Mouse (Mus musculus) intestine, postnatal 0 days (tissue): ENCODE data around the gene Jph3. TPM values are rescaled to one million over a fixed set of nuclear protein-coding genes. Genes with fewer than 3 reads are reported as not detected.

ENCODE experiments used
- ATAC-seq: fragments of 200-750 bp; cut with Nextera tagmentation; 2 replicates; pipeline ENCODE4 v1.8.0; 2017; ENCODE audit warnings: mild to moderate bottlenecking, moderate TSS enrichment, moderate library complexity
- H3K27ac ChIP-seq: fragments of 300-500 bp; sonication (generic); 2 replicates; pipeline ENCODE4 v1.5.1; 2014; ENCODE audit warnings: mild to moderate bottlenecking, low read depth, low read length, moderate library complexity
- H3K27me3 ChIP-seq: fragments of 300-500 bp; sonication (generic); replicated peaks from 2 replicates; pipeline ENCODE4 v1.6.1; 2014; ENCODE audit warnings: low read length, mixed read lengths; ENCODE audit not compliant: control insufficient read depth, insufficient read depth
- H3K36me3 ChIP-seq: fragments of 300-500 bp; sonication (generic); 2 replicates; pipeline ENCODE4 v1.6.1; 2014; ENCODE audit warnings: mild to moderate bottlenecking, moderate library complexity; ENCODE audit not compliant: control insufficient read depth, insufficient read depth
- H3K4me1 ChIP-seq: fragments of 300-500 bp; sonication (generic); replicated peaks from 2 replicates; pipeline ENCODE4 v1.6.1; 2014; ENCODE audit warnings: antibody characterized with exemption, low read length, mixed read lengths; ENCODE audit not compliant: control insufficient read depth, insufficient read depth
- H3K4me2 ChIP-seq: fragments of 300-500 bp; sonication (generic); replicated peaks from 2 replicates; pipeline ENCODE4 v1.6.1; 2014; ENCODE audit warnings: low read depth, mild to moderate bottlenecking, moderate library complexity
- H3K4me3 ChIP-seq: fragments of 300-500 bp; sonication (generic); 2 replicates; pipeline ENCODE4 v1.5.1; 2014; ENCODE audit warnings: low read depth, low read length
- H3K9ac ChIP-seq: fragments of 300-500 bp; sonication (generic); 2 replicates; pipeline ENCODE4 v1.6.1; 2014; ENCODE audit warnings: mild to moderate bottlenecking, low read depth, low read length
- H3K9me3 ChIP-seq: fragments of 300-500 bp; sonication (generic); 2 replicates; pipeline ENCODE4 v1.6.1; 2016; ENCODE audit warnings: mixed run types; ENCODE audit not compliant: control insufficient read depth
- CTCF ChIP-seq: sonication (generic); IDR thresholded peaks from 2 replicates; pipeline ENCODE4 v1.5.1; 2016; ENCODE audit warnings: low read depth, mild to moderate bottlenecking, control low read depth, antibody characterized with exemption, moderate library complexity
- WGBS: fragments of 180-500 bp; shearing (Covaris S2); extraction: QIAGEN DNeasy Blood & Tissue Kit; methylation state at CpG from one replicate; pipeline ENCODE4 v1.1.7; 2014; 5-methylcytosine and 5-hydroxymethylcytosine counted together
- polyA plus RNA-seq: library from polyadenylated mRNA; unstranded; fragments of >200 nt; fragmentation: Nextera tagmentation; extraction: Ambion mirVana; gene quantifications from 2 replicates; pipeline ENCODE4 v1.2.1, GENCODE M21; 2015

Jph3 gene
- polyA plus RNA-seq, 1 experiment from 2014 or later: 2.8 TPM

DNA sequence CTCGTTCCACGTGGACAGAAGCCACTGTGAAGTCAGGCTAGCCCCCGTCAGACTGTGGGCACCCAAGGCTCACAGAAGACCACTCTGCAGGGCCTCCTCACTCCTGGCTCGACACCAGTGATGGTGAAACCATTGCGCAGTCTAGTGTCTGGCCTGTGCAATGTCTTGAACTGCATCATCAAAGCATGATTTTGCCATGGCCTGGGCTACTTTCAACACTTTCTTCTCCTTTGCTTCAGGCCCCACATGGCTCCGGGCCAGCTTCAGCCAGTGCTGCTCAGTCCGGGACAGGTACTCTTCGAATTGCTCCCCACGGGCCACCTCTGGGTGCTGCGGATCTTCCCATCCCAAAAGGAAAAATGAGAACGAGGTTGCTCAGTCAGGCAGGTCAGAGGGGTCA lies 67.0 kb downstream of the Jph3 start:
- no peaks in the 10 kb centered on the region for H3K4me1 ChIP-seq
- H3K36me3 ChIP-seq: peaks cover 46% of the 10 kb centered on the region
- H3K9ac ChIP-seq: no peak overlapping the region
- whole genome bisulfite sequencing: 92% methylated on average over 11 of the region's 11 CpGs
- no peak for TF ChIP-seq CTCF
- no peak overlapping the region for H3K4me3 ChIP-seq
- ATAC-seq: no peak
- no peaks in the 10 kb centered on the region for H3K27me3 ChIP-seq
- no peaks in the 10 kb centered on the region for H3K9me3 ChIP-seq
- no peak overlapping the region for H3K4me2 ChIP-seq
- H3K27ac ChIP-seq: no peak overlapping the region

DNA sequence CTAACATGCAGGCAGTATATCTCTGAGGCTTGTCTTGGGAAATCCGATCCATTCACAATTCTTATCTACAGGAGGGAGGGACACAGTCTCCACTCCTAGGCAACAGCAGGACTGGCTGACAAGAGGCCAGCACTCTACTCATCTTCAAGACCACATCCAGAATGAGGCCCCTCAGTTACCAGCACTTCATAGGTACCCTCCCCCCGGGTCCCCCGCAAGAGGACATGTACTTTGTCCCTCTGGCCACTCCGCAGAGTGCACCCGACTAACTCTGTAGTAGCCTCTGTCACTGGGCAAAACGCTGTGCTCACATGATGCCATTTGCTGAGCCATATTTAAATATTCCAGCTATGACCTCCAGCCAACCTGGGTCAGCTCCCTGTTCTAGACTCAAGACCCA lies 69.0 kb downstream of the Jph3 start:
- Histone ChIP-seq H3K9me3 (no peaks in the 10 kb centered on the region), H3K4me1 (no peaks in the 10 kb centered on the region), H3K4me2 (no peak overlapping the region), H3K9ac (no peak overlapping the region), H3K27ac (no peak overlapping the region), H3K27me3 (no peaks in the 10 kb centered on the region), H3K4me3 (no peak overlapping the region), H3K36me3 (peaks cover 52% of the 10 kb centered on the region)
- 84% methylated on average over 6 of the region's 6 CpGs for whole genome bisulfite sequencing
- no peak for ATAC-seq
- TF ChIP-seq CTCF: no peak

DNA sequence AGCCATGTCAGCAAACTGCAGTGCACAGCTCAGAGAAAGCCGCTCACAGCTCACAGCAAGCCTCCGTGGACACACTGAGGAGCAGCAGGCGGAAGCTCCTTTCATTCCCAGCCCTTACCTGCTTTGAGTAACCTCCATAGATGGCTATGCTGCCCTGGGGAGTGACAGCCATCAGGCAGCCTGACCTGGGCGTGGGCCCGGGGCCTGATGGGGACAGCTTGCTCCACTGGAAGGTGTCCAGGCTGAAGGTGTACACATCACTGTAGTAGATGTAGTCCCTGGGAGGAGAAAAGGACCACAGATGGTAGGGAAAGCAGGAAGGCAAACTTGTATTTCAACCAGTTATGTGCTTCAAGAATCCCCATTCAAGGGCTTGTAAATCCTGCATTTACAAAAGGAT lies 75.4 kb downstream of the Jph3 start:
- 94% methylated on average over 5 of the region's 5 CpGs for WGBS
- no peak for TF ChIP-seq CTCF
- no peak overlapping the region for H3K4me2 ChIP-seq
- H3K9me3 ChIP-seq: no peaks in the 10 kb centered on the region
- H3K4me3 ChIP-seq: no peak overlapping the region
- no peaks in the 10 kb centered on the region for H3K27me3 ChIP-seq
- no peaks in the 10 kb centered on the region for H3K4me1 ChIP-seq
- H3K36me3 ChIP-seq: peaks cover 39% of the 10 kb centered on the region
- ATAC-seq: no peak
- no peak overlapping the region for H3K9ac ChIP-seq
- no peak overlapping the region for H3K27ac ChIP-seq

DNA sequence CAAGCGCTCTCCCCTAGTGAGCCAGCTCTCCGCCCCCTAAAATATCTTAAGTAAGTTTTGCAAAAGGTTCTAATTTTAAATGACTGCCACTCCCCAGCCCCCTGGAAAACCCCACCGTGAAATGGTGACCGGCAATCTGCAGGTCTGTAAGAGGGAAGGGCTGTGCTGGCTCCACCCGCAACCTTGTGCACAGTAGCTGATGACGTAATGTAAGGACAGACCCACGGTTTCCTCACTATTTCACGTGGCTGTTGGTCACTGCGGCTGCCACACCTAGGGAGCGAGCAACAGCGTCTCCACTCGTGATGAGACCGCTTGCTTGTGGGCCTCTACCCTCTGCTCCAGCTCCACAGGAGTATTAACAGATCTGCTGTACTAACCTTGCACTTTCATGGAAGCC lies 76.7 kb downstream of the Jph3 start:
- 91% methylated on average over 13 of the region's 13 CpGs for WGBS
- no peaks in the 10 kb centered on the region for H3K27me3 ChIP-seq
- no peak overlapping the region for H3K4me3 ChIP-seq
- H3K9me3 ChIP-seq: no peaks in the 10 kb centered on the region
- H3K36me3 ChIP-seq: peaks cover 36% of the 10 kb centered on the region
- no peaks in the 10 kb centered on the region for H3K4me1 ChIP-seq
- H3K27ac ChIP-seq: no peak overlapping the region
- H3K9ac ChIP-seq: no peak overlapping the region
- TF ChIP-seq CTCF: no peak
- no peak for ATAC-seq
- H3K4me2 ChIP-seq: no peak overlapping the region

DNA sequence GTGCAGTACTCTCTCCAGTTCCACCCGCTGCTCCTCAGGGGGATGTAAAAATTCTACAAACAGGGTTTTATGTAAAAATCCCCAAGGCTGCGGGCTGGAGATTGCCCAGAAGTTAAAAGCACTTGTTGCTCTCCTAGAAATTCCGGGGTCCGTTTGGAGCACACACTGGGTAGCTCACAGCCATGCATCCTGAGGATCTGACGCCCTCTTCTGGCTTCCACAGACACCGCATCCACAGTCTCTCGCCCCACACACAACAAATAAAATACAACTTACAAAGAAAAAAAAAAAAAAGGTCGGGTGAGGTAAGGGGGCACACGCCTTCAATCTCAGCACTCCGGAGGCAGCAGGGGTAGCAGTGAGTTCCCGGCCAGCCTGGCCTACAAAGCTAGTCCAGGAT lies 78.6 kb downstream of the Jph3 start:
- H3K4me1 ChIP-seq: no peaks in the 10 kb centered on the region
- no peak for TF ChIP-seq CTCF
- no peak overlapping the region for H3K4me2 ChIP-seq
- H3K9ac ChIP-seq: no peak overlapping the region
- no peak for ATAC-seq
- no peaks in the 10 kb centered on the region for H3K27me3 ChIP-seq
- 80% methylated on average over 11 of the region's 11 CpGs for WGBS
- H3K27ac ChIP-seq: no peak overlapping the region
- H3K4me3 ChIP-seq: no peak overlapping the region
- peaks cover 39% of the 10 kb centered on the region for H3K36me3 ChIP-seq
- no peaks in the 10 kb centered on the region for H3K9me3 ChIP-seq

DNA sequence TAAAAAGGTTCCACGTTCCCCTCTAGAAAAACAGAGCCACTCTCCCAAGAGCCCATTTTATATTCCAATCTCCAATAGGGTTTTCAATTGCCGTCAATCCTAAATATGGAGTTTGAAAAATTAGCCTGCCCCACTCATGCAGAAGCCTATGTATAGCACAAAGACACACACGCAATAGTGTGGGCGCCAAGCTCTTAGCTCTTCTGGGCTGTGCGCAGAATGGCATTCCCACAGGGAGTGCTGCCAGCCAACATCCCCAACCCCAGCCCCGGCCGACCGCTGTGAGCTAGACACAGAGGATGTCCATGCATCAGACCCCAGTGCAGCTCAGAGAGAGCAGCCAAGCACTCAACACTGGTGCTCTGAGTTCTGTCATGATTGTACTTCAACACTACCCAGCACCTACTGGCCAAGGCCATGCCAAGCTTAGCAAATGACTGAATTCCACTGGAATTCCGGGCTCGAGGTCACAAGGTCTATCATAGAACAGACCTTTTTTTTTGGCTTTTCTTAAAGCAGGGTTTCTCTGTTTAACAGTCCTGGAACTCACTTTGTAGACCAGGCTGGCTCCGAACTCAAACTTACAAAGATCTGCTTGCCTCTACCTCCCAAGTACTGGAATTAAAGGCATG lies 80.2 kb downstream of the Jph3 start:
- WGBS: 93% methylated on average over 11 of the region's 11 CpGs
- Histone ChIP-seq H3K9me3 (no peaks in the 10 kb centered on the region), H3K4me1 (no peaks in the 10 kb centered on the region), H3K4me2 (no peak overlapping the region), H3K4me3 (no peak overlapping the region), H3K36me3 (peaks cover 42% of the 10 kb centered on the region), H3K27ac (no peak overlapping the region), H3K9ac (no peak overlapping the region), H3K27me3 (no peaks in the 10 kb centered on the region)
- no peak for ATAC-seq
- no peak for TF ChIP-seq CTCF

DNA sequence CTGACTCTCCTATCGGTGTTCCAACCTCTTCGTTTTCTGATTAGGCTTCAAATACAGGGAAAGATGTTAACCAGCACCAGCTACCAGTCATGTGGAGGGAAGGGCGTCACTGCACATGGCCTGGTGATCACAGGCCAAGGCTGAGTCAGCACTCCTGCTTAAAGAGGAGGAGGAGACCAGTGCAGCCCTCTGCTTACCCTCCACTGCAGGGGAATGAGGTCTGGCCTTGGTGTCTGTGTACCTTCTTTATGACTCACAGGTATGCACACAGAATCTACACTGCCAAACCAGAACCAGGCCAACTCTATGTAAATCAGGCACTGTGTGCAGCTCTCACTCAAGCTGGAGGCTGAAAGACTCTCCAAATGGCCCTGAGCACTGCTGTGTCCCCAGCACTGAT lies 82.1 kb downstream of the Jph3 start:
- WGBS: 88% methylated on average over 3 of the region's 3 CpGs
- Histone ChIP-seq H3K27ac (no peak overlapping the region), H3K9me3 (no peaks in the 10 kb centered on the region), H3K9ac (no peak overlapping the region), H3K36me3 (peaks cover 33% of the 10 kb centered on the region; the same call in 1 of the 2 replicates), H3K4me1 (no peaks in the 10 kb centered on the region), H3K27me3 (no peaks in the 10 kb centered on the region), H3K4me2 (no peak overlapping the region), H3K4me3 (no peak overlapping the region)
- no peak for TF ChIP-seq CTCF
- no peak for ATAC-seq
